Mouse (Mus musculus) liver, adult 2 months (tissue): Measurements from ENCODE around the gene Tm7sf2.

ENCODE experiments used
- CTCF ChIP-seq: fragments of 200-500 bp; IDR thresholded peaks from 2 replicates; pipeline ENCODE4 v1.5.1; 2011; ENCODE audit warnings: low read depth, low read length, control low read depth
- POLR2A ChIP-seq: fragments of 200-500 bp; IDR thresholded peaks from 2 replicates; pipeline ENCODE4 v1.6.1; 2011; ENCODE audit warnings: low read length, control low read depth; ENCODE audit not compliant: insufficient read depth; ENCODE audit errors: extremely low read depth

DNA sequence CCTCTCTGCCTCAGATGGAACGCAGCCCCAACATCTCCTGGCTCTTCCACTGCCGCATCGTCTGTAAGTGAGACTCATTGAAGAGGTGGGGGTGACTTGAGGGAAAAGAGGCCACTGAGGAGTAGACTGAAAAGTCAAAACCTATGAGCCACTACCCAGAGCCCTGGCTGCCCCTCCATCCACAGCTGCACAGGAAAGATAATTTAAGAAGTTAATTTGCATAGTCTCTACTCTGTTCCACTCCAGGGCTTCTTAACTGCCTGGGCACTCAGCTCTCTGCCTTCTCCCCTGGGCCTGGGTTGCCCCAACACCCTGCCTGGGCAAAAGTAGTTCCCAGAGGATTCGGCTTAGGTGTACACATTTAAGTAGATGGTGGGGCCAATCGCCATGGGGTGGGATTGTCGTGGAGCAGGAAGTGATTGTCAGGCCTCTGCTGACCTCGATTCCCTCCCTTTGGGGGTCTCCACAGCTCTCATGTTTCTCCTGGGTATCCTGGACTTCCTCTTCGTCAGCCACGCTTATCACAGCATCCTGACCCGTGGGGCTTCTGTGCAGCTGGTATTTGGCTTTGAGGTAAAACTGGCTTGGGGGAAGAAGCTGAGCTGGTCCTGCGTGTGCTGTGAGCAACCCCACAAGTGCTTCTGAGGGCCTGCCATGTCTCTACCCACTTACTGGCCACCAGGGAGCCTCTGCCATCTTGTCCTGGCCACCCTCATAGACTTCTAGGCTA is 19.3 kb downstream of the Tm7sf2 start:
- TF ChIP-seq CTCF (no peak), POLR2A (no peak)
